17 mouse cellular contexts compared by ENCODE assay signal in genomic region chr13:97694356-97694990, GRCm38 (mm10).
A peak's percentile ranks its signal among the peaks of the same experiment; 100 is the strongest.
DNase-seq lines count a peak whose midpoint lies in the region; ATAC-seq and TF ChIP-seq lines count a peak whose summit lies in the region.
"Had no signal": no experiment of that assay in that cellular context is flagged by ENCODE, and none has a peak within 500 bp of the region (broad histone marks: within the 10 kb centered on the region; RNA-seq: fewer than 3 reads in every experiment).

No protein-coding gene starts in this region.

- peak; percentile 89 for DNase-seq in brain, embryonic 14.5 days (ENCODE audit: low read depth)
- peak; percentile 46 for DNase-seq in embryo, embryonic 10.5 days (ENCODE audit: low spot score)
- peak; percentile 63 for DNase-seq in midbrain, embryonic 14.5 days
- no peak for DNase-seq in layer of hippocampus, adult 2 months (ENCODE audit: low spot score in 2 of 2)
- no peak for DNase-seq in kidney, adult 18-20 months
- no peak for DNase-seq in layer of hippocampus, postnatal 10 days (ENCODE audit: low spot score in 2 of 2)
- DNase-seq in yolk sac, embryonic 10.5 days (ENCODE audit: low spot score), result no peak
- DNase-seq: adrenal gland, postnatal 10 days; cerebellum, postnatal 25 days; gastrocnemius, postnatal 10 days; kidney, postnatal 10 days; liver, embryonic 13.5 days; lung, postnatal 10 days; thymus, adult 18-20 months had no signal

- H3K27ac ChIP-seq in hindbrain, embryonic 13.5 days, result peak overlapping the region; percentile 59
- 0 out of 2 replicates have a peak overlapping the region, but pooled peaks have one; percentile 14 for H3K27ac ChIP-seq in midbrain, embryonic 14.5 days (replicated peaks; ENCODE audit: low read depth, low read length)
- no peak overlapping the region for H3K27ac ChIP-seq in layer of hippocampus, adult 2 months
- H3K27ac ChIP-seq: heart, embryonic 13.5 days; liver, embryonic 13.5 days had no signal

- no peaks in the 10 kb centered on the region for H3K27me3 ChIP-seq in hindbrain, embryonic 13.5 days
- no peaks in the 10 kb centered on the region for H3K27me3 ChIP-seq in midbrain, embryonic 14.5 days (ENCODE audit: control insufficient read depth, insufficient read depth, low read length)
- H3K27me3 ChIP-seq: heart, embryonic 13.5 days; liver, embryonic 13.5 days had no signal

- H3K4me3 ChIP-seq in hindbrain, embryonic 13.5 days, result no peak overlapping the region
- H3K4me3 ChIP-seq in midbrain, embryonic 14.5 days (replicated peaks; ENCODE audit: low read depth, low read length), result no peak overlapping the region
- H3K4me3 ChIP-seq in layer of hippocampus, adult 2 months, result no peak overlapping the region
- H3K4me3 ChIP-seq: erythroblast, embryonic 14.5 days; heart, embryonic 13.5 days; liver, embryonic 13.5 days had no signal

- ATAC-seq in hindbrain, embryonic 13.5 days (ENCODE audit: low FRiP score), result peak; percentile 88
- ATAC-seq in midbrain, embryonic 14.5 days (ENCODE audit: low FRiP score, low TSS enrichment), result peak; percentile 76; the same call in 1 of the 2 replicates

- TF ChIP-seq POLR2A in brain, embryonic 14.5 days (IDR thresholded peaks at IDR 0.05; ENCODE audit: borderline replicate concordance, extremely low read depth, insufficient read depth, insufficient read length, poor library complexity, severe bottlenecking), result no peak

- peaks cover 17% of the 10 kb centered on the region for H3K4me1 ChIP-seq in hindbrain, embryonic 13.5 days (replicated peaks)
- no peaks in the 10 kb centered on the region for H3K4me1 ChIP-seq in midbrain, embryonic 14.5 days (ENCODE audit: control insufficient read depth, insufficient read depth, low read length)
- H3K4me1 ChIP-seq: heart, embryonic 13.5 days had no signal

- no peak for TF ChIP-seq CTCF in brain, embryonic 14.5 days (IDR thresholded peaks at IDR 0.05; ENCODE audit: borderline replicate concordance, extremely low read depth, insufficient read depth, insufficient read length)
- TF ChIP-seq CTCF in layer of hippocampus, adult 2 months (conservative IDR thresholded peaks at IDR 0.05), result no peak

- H3K4me2 ChIP-seq in hindbrain, embryonic 13.5 days, result no peak overlapping the region
- H3K4me2 ChIP-seq in midbrain, embryonic 14.5 days (ENCODE audit: low read length), result no peak overlapping the region
- H3K4me2 ChIP-seq: heart, embryonic 13.5 days; liver, embryonic 13.5 days had no signal

- no peaks in the 10 kb centered on the region for H3K9me3 ChIP-seq in hindbrain, embryonic 13.5 days
- no peaks in the 10 kb centered on the region for H3K9me3 ChIP-seq in midbrain, embryonic 14.5 days (ENCODE audit: control insufficient read depth, low read length)
- H3K9me3 ChIP-seq: heart, embryonic 13.5 days; liver, embryonic 13.5 days had no signal

- WGBS in hindbrain, embryonic 13.5 days, result 33% methylated on average over 9 of the region's 9 CpGs
- 36% methylated on average over 9 of the region's 9 CpGs for WGBS in midbrain, embryonic 14.5 days

- no peak overlapping the region for H3K9ac ChIP-seq in hindbrain, embryonic 13.5 days
- H3K9ac ChIP-seq in midbrain, embryonic 14.5 days (replicated peaks; ENCODE audit: low read length), result no peak overlapping the region
- H3K9ac ChIP-seq: heart, embryonic 13.5 days; liver, embryonic 13.5 days had no signal

- H3K36me3 ChIP-seq in hindbrain, embryonic 13.5 days, result no peaks in the 10 kb centered on the region
- H3K36me3 ChIP-seq in midbrain, embryonic 14.5 days (ENCODE audit: control insufficient read depth, insufficient read depth, low read length), result no peaks in the 10 kb centered on the region
- H3K36me3 ChIP-seq: heart, embryonic 13.5 days; liver, embryonic 13.5 days had no signal

Comparison
In these comparisons a context has a peak if more than half of its experiments do, and no peak if none do; other contexts are left out.
1. DNase-seq: peak in brain, embryonic 14.5 days (single experiment), embryo, embryonic 10.5 days (single experiment) and midbrain, embryonic 14.5 days (single experiment); none in layer of hippocampus, adult 2 months (0 of 2), kidney, adult 18-20 months (single experiment), layer of hippocampus, postnatal 10 days (0 of 2) and yolk sac, embryonic 10.5 days (single experiment).